Mouse (Mus musculus): Measurements from ENCODE around the gene Lrrc28.

DNA sequence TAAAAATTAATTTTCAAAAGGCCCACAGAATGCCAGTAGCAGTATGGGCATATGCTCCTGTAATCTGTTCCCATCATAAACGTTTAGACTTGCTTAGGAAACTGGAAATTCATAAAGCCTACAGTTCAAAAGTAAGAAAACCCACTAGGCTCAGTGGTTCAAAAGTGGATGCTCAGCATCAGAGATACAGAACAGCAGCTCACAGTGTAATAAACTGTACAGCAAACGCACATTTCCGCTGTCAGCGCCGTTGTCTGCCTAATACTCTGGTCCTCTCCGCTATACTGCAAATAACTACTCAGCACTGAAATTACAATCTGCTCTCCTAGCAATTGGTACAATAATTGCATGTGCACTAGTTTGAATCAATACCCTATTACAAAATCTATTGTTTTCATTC is 67.0 kb downstream of the Lrrc28 start:
- TF ChIP-seq EP300 (IDR thresholded peaks at IDR 0.05) (no peak), CTCF (IDR thresholded peaks at IDR 0.05) (no peak)
